Mouse (Mus musculus): ENCODE data around the gene Agpat4.

The Agpat4 gene

DNA sequence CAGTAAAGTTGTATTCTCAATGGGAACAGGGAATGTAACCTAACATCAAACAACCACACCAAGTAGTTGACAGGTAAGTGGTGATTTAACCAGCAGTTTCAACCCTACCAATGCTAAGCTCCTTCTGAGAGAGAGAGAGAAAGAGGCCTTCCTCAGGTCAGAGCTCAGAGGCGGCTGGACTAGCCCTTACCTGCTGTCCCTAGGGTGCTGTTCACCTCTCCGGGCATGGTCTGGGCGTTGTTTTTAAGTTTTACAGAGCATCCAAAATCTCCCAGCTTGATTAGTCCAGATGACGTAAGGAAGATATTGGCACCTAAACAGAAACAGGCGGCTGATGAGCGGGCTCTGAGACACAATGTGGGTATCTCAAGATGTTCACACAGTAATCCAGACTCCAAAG is 114.2 kb downstream of the Agpat4 start:
- no peak for DNase-seq

DNA sequence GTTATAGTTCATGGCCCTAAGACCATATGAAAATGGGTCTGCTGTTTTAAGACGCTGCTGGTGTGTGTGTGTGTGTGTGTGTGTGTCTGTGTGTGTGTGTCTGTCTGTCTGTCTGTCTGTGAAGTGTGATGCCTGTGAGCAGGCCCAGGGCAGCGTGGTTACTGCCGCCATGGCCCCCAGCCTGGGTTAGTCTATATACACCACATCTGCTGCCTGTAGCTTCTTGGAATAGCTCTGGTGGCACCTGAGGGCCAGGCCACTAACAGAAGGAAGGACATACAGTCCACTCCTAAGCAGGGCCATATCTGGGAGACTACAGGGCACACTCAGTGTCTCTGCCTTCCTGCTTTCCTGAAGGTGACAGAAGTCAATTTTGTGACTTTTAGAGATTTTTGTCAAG is 122.2 kb downstream of the Agpat4 start:
- no peak for DNase-seq

DNA sequence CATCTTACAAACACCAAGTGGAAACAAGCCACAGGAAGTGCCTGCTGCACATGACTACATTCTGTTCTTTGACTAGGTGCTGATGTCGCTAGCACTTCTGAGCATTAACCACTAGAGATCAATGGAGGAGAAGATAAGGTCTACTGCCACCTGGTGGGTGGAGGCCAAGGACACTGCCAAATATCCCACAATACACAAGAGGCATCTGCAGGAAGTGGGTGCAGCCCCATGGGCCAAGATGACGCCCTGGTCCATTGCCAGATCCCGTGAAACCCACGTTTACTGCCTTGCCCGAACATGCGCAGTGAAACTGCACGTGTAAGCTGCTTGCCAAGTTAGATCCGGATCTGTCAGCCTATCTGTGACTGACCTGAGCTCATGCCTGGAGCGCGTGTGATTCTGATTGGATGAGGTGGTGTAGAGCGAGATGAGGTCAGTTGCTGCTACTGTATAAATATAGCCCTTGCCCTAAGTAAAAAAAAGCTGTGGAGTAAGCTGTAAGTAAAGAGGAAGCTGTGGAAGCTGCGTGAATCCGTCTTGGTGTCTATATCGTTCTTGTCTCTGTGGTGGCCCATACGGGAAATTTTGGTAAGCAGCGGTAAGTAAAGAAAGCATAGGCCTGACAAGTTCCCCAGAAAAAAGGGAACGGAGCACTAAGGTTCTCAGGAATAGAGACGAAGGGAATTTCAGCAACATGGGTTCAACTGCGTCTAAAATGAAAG is 131.4 kb downstream of the Agpat4 start:
- DNase-seq = peak in 1 of 2 experiments; percentile 47

DNA sequence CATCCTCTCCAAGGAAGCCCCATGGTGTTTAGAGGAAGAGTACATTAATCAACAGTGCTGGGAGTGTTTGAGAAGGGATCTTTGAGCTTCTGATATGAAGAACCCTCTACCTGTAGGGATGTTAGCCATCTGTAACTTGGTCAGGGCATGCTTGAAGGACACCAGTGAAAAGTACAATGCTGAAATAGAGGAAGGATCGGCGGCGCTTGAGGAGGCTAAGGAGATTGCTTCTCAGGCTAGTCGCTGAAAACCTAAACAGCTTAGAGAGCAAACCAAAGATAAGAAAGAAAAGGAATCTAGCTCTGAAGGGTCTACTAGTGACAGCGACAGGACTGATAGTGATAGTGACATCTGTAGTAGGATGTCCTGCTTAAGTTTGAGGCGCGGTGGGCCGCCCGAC is 132.1 kb downstream of the Agpat4 start:
- no peak for DNase-seq

- DNase-seq = no peak
Measured at GRCm38 (mm10) chr17:12256142-12256541, 137.6 kb downstream of the Agpat4 start.

- DNase-seq = peak; percentile 41
Measured at GRCm38 (mm10) chr17:12258517-12258916, 140.0 kb downstream of the Agpat4 start.

DNA sequence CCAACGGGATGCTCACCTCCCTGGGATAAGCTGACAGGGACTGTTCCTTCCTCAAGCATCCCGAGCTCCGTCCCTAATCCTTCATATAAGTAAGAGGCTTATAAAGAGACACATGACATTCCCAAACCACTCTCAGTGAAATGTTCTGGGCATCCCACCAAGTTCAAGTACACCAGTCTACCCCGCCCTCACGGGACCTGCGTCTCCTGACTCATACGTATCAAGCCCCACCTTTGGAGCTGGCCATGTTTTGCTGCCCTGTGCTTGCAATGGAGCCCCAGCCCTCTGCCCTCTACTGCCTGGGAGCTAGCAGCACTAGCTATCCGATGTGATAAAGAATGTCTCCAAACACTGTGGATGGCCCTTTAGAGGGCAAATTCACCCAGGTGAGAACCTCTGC is 141.5 kb downstream of the Agpat4 start:
- DNase-seq = no peak

DNA sequence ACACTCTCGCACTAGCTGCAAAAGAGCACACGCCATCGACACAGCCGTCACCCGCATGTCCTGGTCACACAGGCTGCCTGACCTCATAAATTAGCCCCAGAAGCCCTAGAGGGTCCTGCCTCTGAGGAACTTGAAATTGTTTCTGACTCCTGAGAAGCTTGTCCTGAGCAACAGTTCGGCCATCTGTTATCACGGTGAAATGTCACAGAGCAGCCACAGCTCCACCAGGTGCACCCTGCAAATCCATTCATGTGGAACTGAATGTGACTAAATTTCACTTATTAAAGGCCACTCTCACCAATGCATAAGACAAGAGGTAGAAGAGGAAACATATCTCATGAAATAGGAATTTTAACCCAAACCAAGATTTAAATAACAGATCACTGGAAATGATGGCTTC is 142.9 kb downstream of the Agpat4 start:
- no peak for DNase-seq

DNA sequence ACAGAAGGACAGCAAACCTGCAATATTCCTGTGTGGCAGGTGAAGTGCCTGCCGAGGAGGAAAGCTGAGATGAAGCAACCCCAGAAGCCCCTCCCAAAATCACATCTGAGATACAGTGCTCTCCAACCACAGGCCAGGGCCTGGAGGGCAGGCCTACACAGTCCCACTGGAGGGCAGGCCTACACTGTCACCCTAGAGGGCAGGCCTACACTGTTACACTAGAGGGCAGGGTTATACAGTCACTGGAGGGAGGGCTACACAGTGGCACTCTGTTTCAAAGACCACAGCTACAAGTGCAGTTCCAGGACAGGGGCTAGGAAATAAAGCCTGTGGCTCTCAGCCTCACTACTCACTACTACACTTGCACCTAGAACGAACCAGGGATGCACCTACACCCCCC is 143.4 kb downstream of the Agpat4 start:
- DNase-seq = no peak

GRCm38 (mm10) chr17:12262851-12263250 is 144.3 kb downstream of the Agpat4 start:
- no peak for DNase-seq

- DNase-seq = no peak
Measured at GRCm38 (mm10) chr17:12263787-12264186, 145.3 kb downstream of the Agpat4 start.

GRCm38 (mm10) chr17:12264293-12264692 is 145.8 kb downstream of the Agpat4 start:
- no peak for DNase-seq

GRCm38 (mm10) chr17:12265969-12266925 is 147.7 kb downstream of the Agpat4 start:
- DNase-seq = peak; percentile 56 to 67

DNA sequence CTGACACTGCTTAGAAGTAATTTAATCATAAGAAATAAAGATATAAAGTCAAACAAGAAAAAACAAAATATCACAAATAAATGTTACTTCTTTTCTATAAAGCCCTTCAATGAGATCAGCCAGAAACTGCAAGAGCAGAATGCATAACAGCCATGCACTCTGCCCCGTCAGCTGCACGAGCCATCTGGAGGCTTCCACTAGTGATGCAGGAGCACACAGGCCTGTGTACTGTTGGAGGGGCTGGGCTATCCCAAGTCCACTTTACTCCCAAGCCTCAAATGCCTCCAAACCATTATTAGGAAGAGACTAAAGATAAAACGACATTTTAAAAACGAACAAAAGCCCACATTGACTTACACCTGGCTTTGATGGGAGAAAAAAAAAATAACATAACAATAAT is 149.6 kb downstream of the Agpat4 start:
- no peak for DNase-seq

GRCm38 (mm10) chr17:12268538-12268937 is 150.0 kb downstream of the Agpat4 start:
- DNase-seq = no peak

Measured in kidney, postnatal 36 days (tissue).